Mouse (Mus musculus) heart, embryonic 10.5 days (tissue): ENCODE measurements around the gene Metrn. TPM values are rescaled to one million over a fixed set of nuclear protein-coding genes. Genes with fewer than 3 reads are reported as not detected.

Experiments used
- DNase-seq: peaks from one replicate; pipeline ENCODE4 v3.0.0-alpha.2; 2017; ENCODE audit warnings: low spot score
- H3K27ac ChIP-seq: fragments of 300-500 bp; sonication (generic); 2 replicates; pipeline ENCODE4 v1.5.1; 2016; ENCODE audit warnings: mild to moderate bottlenecking
- H3K27me3 ChIP-seq: fragments of 300-500 bp; sonication (generic); 2 replicates; pipeline ENCODE4 v1.6.1; 2016; ENCODE audit warnings: mild to moderate bottlenecking; ENCODE audit not compliant: poor library complexity, insufficient read depth, severe bottlenecking
- H3K36me3 ChIP-seq: fragments of 300-500 bp; sonication (generic); 2 replicates; pipeline ENCODE4 v1.6.1; 2016; ENCODE audit warnings: mild to moderate bottlenecking, moderate library complexity
- H3K4me1 ChIP-seq: fragments of 300-500 bp; sonication (generic); 2 replicates; pipeline ENCODE4 v1.6.1; 2016; ENCODE audit warnings: mild to moderate bottlenecking
- H3K4me3 ChIP-seq: fragments of 300-500 bp; sonication (generic); 2 replicates; pipeline ENCODE4 v1.5.1; 2016; ENCODE audit warnings: mild to moderate bottlenecking, moderate library complexity
- H3K9me3 ChIP-seq: fragments of 300-500 bp; sonication (generic); 2 replicates; pipeline ENCODE4 v1.6.1; 2016; ENCODE audit warnings: mild to moderate bottlenecking, moderate library complexity
- WGBS: fragments of 180-500 bp; shearing (Covaris S2); methylation state at CpG from one replicate; pipeline ENCODE4 v1.1.7; 2016; 5-methylcytosine and 5-hydroxymethylcytosine counted together
- polyA plus RNA-seq: library from polyadenylated mRNA; unstranded; fragments of >200 nt; fragmentation: Nextera tagmentation; extraction: Ambion mirVana; gene quantifications from 2 replicates; pipeline ENCODE4 v1.2.1, GENCODE M21; 2016

Gene Metrn
- 44.3 and 48.0 TPM in 2 replicates for polyA plus RNA-seq

DNA sequence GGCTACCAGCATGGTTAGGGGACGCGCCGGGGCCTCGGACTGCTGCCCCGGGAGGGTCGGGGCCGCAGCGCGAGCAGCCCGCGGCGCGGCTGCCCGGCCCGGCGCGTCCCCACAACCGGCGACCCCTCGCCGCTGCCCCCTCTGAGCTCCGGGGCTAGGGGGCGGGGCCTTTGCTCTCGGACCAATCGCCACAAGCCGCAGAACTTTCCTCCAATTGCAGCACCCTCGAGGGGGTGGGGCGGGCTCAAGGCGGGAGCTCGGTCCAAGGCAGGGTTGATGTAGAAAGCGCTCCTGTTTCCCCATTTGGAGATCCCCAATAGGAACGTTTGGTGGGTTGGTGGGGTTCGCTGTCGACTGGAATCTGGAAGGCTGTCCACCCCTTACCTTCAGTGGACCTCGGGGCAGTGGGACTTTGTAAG lies at the start of gene Metrn:
Metrn (minus strand) TSS at position 186 of the 419 bp plus-strand sequence.
- under 1% methylated on average over 35 of the region's 35 CpGs for WGBS
- peak; percentile 95 for DNase-seq
- Histone ChIP-seq H3K36me3 (peaks cover 14% of the 10 kb centered on the region), H3K4me3 (peak within 1 kb of the TSS; percentile 80), H3K4me1 (peaks cover 46% of the 10 kb centered on the region), H3K9me3 (no peaks in the 10 kb centered on the region), H3K27me3 (no peaks in the 10 kb centered on the region), H3K27ac (peak within 1 kb of the TSS; percentile 87)

DNA sequence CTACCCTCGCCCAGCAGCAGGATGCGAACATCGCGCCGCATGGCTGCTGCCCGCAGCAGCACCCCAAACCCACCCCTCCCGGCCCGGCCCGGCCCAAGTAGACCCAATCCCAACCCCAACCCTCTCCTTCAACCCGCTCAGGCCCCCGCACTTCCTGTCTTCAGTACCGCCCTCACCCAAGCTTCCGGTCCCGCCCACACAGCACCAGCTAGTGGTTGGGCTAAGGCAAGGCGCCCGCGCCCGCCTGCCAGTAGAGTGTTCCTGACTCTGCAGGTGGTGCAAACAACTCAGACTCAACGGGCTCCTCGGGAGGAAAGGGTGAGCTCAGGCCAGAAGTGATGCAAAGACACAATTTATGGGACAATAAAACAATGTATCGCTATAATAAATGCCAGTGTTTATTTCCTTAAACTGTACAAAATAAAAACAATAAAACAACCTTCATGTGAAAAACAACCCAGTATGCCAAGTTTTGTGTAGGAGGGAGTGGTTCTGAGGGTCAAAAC lies 47.5 kb upstream of the Metrn start, which contains the start of gene Rhot2:
Rhot2 (minus strand) TSS at position 456 of the 506 bp plus-strand sequence.
- under 1% methylated on average over 21 of the region's 21 CpGs for WGBS
- Histone ChIP-seq H3K9me3 (no peaks in the 10 kb centered on the region), H3K27ac (peak within 1 kb of the TSS; percentile 96), H3K36me3 (peaks cover 77% of the 10 kb centered on the region), H3K4me3 (peak within 1 kb of the TSS; percentile 89), H3K4me1 (peaks cover 32% of the 10 kb centered on the region), H3K27me3 (no peaks in the 10 kb centered on the region)
- peak; percentile 97 for DNase-seq

DNA sequence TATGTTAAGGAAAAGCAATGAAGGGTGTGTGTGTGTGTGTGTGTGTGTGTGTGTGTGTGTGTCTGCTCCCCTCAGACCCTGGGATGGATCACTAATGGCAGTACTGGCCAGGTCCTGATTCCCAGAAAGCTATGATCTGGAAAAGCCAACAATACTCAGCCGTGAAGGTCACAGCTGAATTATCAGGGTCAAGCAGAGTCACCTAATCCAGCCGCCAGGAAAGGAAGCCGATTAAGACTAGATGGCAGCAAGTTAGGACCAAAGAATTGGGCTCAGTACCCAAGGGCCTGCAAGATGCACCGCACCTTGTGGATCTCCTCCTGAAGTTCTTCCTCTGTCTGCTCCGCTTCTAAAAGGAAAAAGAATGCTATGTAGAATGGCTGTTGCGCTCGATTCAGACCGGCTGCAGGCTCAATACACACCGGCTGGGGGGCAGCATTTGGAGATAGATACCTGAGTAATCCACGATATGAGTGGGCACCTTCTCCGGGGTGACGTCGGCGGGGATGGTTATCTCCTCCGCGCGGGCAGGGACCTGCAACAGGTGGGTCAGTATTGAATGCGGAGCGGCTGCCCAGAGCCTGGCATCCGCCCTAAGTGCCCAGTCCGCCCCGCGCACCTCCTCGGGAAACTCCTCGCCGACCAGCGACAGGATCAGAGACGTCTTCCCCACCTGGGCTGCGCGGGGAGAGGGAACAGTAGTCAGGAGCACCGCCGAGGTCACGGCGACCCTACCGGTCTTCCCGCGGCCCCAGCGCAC lies 46.9 kb upstream of the Metrn start:
- Histone ChIP-seq H3K4me3 (peak overlapping the region; percentile 89), H3K4me1 (peaks cover 36% of the 10 kb centered on the region), H3K27me3 (no peaks in the 10 kb centered on the region), H3K36me3 (peaks cover 77% of the 10 kb centered on the region), H3K27ac (peak overlapping the region; percentile 96), H3K9me3 (no peaks in the 10 kb centered on the region)
- 3% methylated on average over 38 of the region's 38 CpGs for WGBS
- DNase-seq = no peak

DNA sequence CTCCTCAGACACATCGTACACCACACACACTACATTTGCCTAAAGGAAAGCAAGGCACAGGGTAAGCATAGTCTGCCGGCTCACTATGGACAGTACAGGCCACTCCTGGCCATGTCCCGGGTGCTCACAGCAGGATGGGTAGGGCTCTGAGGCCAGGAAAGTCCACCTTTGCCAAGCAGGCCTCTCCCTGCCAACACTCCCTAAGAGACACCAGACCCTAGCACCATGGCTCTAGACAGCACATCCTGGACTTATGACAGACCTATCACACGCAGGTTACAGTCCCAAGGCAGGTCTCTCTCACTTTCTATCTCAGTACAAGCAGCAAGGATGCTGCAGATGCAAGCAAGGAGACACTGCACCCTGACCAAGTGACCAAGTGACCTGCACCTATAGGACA lies 46.2 kb upstream of the Metrn start:
- 88% methylated on average over 4 of the region's 4 CpGs for WGBS
- Histone ChIP-seq H3K4me1 (peaks cover 37% of the 10 kb centered on the region), H3K36me3 (peaks cover 77% of the 10 kb centered on the region), H3K27me3 (no peaks in the 10 kb centered on the region), H3K27ac (peak overlapping the region; percentile 96), H3K9me3 (no peaks in the 10 kb centered on the region), H3K4me3 (peak overlapping the region; percentile 89)
- no peak for DNase-seq

- peaks cover 43% of the 10 kb centered on the region for H3K4me1 ChIP-seq
- DNase-seq = no peak
- peaks cover 76% of the 10 kb centered on the region for H3K36me3 ChIP-seq
- no peak overlapping the region for H3K4me3 ChIP-seq
- no peak overlapping the region for H3K27ac ChIP-seq
- no peaks in the 10 kb centered on the region for H3K9me3 ChIP-seq
- 88% methylated on average over 3 of the region's 3 CpGs for WGBS
- no peaks in the 10 kb centered on the region for H3K27me3 ChIP-seq
Observed at GRCm38 (mm10) chr17:25842509-25842908, 45.6 kb upstream of the Metrn start.

- peaks cover 67% of the 10 kb centered on the region for H3K36me3 ChIP-seq
- 95% methylated on average over 22 of the region's 22 CpGs for WGBS
- no peaks in the 10 kb centered on the region for H3K9me3 ChIP-seq
- no peak within 1 kb of the TSS for H3K27ac ChIP-seq
- H3K4me3 ChIP-seq = no peak within 1 kb of the TSS
- H3K4me1 ChIP-seq = peaks cover 55% of the 10 kb centered on the region
- DNase-seq = no peak
- H3K27me3 ChIP-seq = no peaks in the 10 kb centered on the region
Observed at GRCm38 (mm10) chr17:25841117-25841880, 44.4 kb upstream of the Metrn start, which contains the start of gene Gm20683. Gene Gm20683, minus strand, starts transcription at chr17:25841763.

DNA sequence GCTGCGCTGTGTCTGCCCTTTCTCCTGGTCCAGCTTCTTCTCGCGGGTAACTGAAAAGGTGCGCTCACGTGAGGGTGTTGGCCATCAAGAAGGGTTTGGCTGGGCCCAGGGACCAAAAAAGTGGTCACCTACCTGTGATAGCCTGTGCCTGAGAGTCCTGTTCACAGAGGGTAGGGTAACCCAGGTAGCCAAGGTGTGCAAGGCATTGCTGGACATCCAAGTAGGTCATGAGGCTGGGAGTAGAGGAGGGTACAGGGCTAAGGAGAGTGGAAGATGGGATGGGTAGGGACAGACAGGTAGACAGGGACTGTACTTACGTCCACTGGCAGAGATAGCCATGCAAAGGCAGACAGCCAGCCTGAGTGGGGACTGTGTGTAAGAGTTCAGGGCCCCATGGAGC lies 43.6 kb upstream of the Metrn start:
- peaks cover 67% of the 10 kb centered on the region for H3K36me3 ChIP-seq
- H3K4me1 ChIP-seq = peaks cover 63% of the 10 kb centered on the region
- H3K9me3 ChIP-seq = no peaks in the 10 kb centered on the region
- WGBS = 96% methylated on average over 6 of the region's 6 CpGs
- no peak for DNase-seq
- H3K27me3 ChIP-seq = no peaks in the 10 kb centered on the region
- H3K4me3 ChIP-seq = no peak overlapping the region
- no peak overlapping the region for H3K27ac ChIP-seq

GRCm38 (mm10) chr17:25839455-25840235 lies 42.7 kb upstream of the Metrn start:
- Histone ChIP-seq H3K36me3 (peaks cover 70% of the 10 kb centered on the region), H3K27ac (no peak overlapping the region), H3K27me3 (no peaks in the 10 kb centered on the region), H3K4me1 (peaks cover 66% of the 10 kb centered on the region), H3K9me3 (no peaks in the 10 kb centered on the region), H3K4me3 (no peak overlapping the region)
- 88% methylated on average over 14 of the region's 14 CpGs for WGBS
- no peak for DNase-seq

- Histone ChIP-seq H3K36me3 (peaks cover 70% of the 10 kb centered on the region), H3K27ac (no peak overlapping the region), H3K9me3 (no peaks in the 10 kb centered on the region), H3K27me3 (no peaks in the 10 kb centered on the region), H3K4me1 (peaks cover 73% of the 10 kb centered on the region), H3K4me3 (no peak overlapping the region)
- WGBS = 84% methylated on average over 4 of the region's 4 CpGs
- DNase-seq = no peak
Observed at GRCm38 (mm10) chr17:25838904-25839303, 42.0 kb upstream of the Metrn start.

GRCm38 (mm10) chr17:25837533-25837932 lies 40.6 kb upstream of the Metrn start:
- DNase-seq = no peak
- H3K4me3 ChIP-seq = peak overlapping the region; percentile 57
- H3K27me3 ChIP-seq = no peaks in the 10 kb centered on the region
- peaks cover 68% of the 10 kb centered on the region for H3K4me1 ChIP-seq
- peak overlapping the region; percentile 84 for H3K27ac ChIP-seq
- H3K9me3 ChIP-seq = no peaks in the 10 kb centered on the region
- peaks cover 65% of the 10 kb centered on the region for H3K36me3 ChIP-seq
- WGBS = 44% methylated on average over 3 of the region's 3 CpGs

DNA sequence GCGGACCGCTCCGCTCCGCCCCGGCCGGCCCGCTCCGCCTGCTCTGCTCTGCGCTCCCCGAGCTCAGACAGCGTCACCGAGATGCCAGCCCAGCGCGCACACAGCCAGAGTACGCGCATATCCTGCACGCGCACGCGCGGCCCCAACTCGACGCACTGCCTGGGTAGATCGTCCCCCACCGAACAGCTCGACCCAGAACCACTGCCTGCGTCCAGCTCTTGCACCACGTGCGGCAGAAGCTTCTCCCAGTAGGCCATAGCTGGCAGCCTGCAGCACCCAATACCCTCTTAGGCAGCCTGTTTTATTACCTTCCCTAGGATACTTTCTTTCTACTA lies 40.1 kb upstream of the Metrn start, which contains the start of gene Rhbdl1:
Rhbdl1 (minus strand) TSS at position 220 of the 335 bp plus-strand sequence.
- H3K4me1 ChIP-seq = peaks cover 69% of the 10 kb centered on the region
- H3K27ac ChIP-seq = peak within 1 kb of the TSS; percentile 84
- no peak for DNase-seq
- WGBS = 2% methylated on average over 29 of the region's 29 CpGs
- peaks cover 60% of the 10 kb centered on the region for H3K36me3 ChIP-seq
- H3K27me3 ChIP-seq = no peaks in the 10 kb centered on the region
- H3K4me3 ChIP-seq = peak within 1 kb of the TSS; percentile 57
- H3K9me3 ChIP-seq = no peaks in the 10 kb centered on the region

- H3K9me3 ChIP-seq = no peaks in the 10 kb centered on the region
- H3K27me3 ChIP-seq = no peaks in the 10 kb centered on the region
- no peak for DNase-seq
- peak overlapping the region; percentile 84 for H3K27ac ChIP-seq
- H3K4me3 ChIP-seq = peak overlapping the region; percentile 57
- peaks cover 59% of the 10 kb centered on the region for H3K36me3 ChIP-seq
- WGBS = 23% methylated on average over 23 of the region's 23 CpGs
- H3K4me1 ChIP-seq = peaks cover 71% of the 10 kb centered on the region
Observed at GRCm38 (mm10) chr17:25836397-25837075, 39.6 kb upstream of the Metrn start.
